Mouse (Mus musculus) layer of hippocampus, adult 9-11 months (tissue): ENCODE data around the gene Ksr1.

ENCODE experiments used
- DNase-seq: peaks from one replicate; pipeline ENCODE4 v3.0.0; 2022

Ksr1 gene

DNA sequence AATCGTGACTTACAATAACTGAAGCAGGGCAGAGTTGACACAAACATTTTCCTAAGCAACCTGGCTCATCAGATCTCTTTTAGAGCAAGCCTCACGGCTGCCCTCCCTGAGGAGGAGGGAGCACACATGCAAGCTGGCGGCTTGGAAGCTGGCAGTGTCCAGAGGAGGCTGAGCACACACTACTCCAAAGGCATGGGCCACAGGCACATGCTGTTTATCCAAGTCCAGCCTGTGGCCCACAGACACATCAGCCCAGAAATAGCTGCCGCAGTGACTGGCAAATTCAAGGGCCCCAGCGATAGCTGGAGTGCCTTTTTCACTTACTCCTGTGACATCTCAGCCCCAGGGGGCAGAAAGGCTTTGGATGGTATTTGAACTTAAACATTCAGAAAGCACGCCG is 82.6 kb downstream of the Ksr1 start:
- no peak for DNase-seq

DNA sequence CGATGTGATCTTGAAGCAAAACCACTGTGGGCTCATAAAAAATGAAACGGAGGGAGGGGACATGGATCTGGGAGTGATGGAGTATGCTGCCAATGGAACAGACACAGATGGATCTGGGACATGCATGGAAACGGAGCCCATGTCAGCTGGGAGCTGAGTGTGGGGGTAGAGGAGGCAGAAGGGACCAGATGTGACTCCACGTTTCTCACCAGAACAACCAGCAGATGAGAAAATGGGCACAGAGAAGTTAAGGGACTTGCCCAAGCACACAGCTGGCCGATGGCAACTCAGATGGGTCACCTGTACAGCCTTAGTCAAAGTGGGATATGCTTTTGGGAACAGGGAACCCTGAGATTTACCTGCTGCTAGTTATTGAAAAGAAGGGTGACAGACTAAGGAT is 83.3 kb downstream of the Ksr1 start:
- DNase-seq: peak; percentile 72

DNA sequence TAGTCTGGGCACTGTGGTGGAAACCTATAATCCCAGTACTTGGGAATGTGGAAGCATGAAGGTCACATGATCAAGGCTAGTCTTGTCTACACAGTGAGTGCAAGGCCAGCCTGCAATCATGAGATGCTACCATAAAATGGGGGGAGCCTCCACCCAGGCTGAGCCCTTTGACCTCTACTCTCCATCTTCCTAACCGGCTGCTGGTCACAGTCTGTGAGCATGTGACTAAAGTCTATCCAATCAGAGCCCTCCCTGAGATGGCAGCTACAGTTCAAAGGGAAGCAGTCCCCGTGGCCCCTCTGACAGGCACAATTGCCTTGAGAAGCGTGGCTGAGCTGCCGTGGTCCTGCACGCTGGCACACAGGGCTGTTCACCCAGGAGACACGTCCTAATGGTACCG is 84.4 kb downstream of the Ksr1 start:
- DNase-seq: no peak

DNA sequence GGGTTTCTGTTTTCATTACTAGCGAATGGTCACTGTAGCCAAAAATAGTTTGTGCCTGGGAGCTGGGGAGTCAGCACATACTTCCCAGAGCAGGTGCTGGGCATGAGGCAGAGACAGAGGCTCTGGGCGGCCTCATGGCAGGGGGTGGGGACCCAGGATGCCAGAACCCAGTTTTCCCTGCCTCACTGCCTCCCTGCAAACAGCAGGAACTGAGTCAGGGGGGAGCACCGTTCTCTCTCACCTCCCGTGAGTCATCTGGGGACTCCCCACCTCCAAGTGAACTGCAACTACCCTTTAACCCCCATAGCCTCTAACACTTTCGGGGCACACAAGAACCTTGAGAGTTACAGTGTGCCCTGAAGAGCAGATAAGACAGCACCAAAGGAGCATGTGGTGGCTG is 86.4 kb downstream of the Ksr1 start:
- DNase-seq: no peak

DNA sequence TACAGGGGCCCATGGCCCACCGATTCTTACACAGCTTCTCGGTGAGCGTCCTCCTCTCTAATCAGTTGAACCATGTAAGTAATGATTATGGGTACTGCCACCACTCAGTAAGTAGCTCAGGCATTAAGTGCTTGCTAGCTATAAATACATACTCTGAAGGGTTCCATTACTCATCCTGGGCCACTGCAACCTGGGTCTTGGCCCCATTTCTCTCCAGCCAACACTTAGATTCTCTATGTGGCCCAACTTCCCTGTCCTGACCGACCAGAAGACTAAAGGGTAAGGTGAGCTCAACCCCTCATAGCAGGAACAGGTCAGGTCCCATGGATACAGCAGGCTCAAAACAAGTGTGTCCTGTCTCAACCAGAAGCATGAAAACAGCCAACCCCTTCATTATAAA is 87.1 kb downstream of the Ksr1 start:
- no peak for DNase-seq

DNA sequence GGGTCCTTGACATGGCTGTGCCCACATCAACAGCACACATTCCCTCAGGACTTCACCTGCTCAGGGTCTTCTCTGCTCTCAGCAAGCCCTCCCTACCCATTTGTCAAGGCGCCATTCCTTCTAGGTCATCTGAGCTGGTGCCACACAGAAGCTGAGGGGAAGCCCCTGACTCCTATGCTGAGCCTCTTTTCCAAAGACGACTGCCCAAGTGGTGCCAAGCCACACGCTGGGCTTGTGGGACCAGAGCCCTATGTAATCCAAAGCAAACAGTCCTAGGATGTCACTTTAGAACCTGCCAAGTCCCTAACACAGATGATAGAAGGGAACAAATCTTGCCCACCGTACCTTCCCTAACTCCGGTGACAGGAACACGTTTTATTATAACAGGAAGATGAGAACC is 87.6 kb downstream of the Ksr1 start:
- DNase-seq: no peak

DNA sequence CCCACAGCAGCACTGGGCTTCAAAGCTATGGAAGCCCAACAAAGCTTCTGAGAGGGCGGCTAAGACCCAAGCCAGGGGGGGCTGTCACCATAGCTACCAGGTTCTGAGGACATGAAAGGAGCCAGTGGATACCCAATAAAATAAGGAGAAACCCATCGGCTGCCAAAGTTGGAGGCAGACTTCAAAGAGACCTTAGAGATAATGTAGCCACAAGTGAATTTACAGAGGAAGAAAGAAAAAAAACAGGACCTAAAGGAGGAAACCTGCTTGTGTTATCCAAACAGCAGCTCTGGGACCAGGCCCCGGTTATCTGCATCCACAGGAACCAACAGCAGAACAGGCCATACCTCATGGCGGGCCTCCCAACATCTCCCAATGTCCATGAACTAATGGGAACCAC is 88.4 kb downstream of the Ksr1 start:
- no peak for DNase-seq

DNA sequence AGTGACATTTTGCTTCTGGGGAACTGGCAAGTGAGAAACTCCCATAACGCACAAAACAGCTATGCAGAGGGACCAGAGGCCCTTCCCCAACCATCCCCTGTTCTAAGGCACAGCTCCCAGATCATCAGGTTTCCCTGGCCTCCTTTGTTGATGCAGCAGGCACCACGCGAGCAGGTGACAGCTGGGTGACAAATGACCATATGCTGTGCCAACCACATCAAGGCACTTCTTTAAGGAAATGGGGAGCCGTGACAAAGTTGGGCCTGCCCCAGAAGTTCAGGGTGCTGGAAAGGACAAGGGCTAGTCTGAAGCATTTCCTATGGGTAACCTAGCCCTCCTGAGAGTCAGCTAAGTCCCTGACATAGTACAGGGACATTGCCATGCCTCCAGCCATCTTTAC is 89.3 kb downstream of the Ksr1 start:
- no peak for DNase-seq

DNA sequence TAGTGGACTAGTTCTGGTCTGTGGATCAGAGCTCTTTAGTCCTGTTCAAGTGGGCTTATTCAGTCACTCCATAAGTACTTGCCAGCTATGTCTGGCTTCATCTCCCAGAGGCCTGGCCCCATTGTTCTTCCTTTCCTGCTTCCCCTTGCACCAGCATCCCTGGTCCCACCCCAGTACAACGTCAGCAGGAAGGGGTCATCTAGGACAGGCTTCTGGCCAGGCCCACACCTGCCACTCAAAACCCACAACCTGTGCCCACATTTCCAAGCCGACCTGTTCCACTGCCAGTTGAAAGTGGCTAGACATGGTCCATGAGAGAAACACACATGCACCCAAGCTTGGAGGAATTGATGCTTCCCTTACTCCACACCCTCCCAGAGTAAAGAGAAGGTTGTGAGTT is 90.2 kb downstream of the Ksr1 start:
- no peak for DNase-seq

DNA sequence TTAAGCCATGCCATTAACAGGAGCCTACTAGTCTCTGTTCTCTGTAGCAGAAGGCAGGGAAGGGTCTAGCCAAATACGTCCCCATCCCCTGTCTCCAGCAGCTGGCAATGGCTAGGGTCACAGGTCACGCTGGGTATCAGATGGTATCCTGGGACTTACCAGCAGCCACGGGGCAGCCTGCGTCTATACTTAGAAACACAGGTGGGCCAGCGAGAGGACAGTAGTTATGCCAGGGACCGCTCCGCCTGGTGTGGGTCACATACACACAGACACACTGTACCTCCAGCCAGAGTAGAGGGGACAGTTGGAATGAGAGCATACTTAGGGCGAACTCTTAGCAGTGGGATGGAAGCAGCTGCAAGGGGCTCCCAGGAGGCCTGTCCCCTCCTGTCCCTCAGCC is 91.0 kb downstream of the Ksr1 start:
- DNase-seq: no peak

DNA sequence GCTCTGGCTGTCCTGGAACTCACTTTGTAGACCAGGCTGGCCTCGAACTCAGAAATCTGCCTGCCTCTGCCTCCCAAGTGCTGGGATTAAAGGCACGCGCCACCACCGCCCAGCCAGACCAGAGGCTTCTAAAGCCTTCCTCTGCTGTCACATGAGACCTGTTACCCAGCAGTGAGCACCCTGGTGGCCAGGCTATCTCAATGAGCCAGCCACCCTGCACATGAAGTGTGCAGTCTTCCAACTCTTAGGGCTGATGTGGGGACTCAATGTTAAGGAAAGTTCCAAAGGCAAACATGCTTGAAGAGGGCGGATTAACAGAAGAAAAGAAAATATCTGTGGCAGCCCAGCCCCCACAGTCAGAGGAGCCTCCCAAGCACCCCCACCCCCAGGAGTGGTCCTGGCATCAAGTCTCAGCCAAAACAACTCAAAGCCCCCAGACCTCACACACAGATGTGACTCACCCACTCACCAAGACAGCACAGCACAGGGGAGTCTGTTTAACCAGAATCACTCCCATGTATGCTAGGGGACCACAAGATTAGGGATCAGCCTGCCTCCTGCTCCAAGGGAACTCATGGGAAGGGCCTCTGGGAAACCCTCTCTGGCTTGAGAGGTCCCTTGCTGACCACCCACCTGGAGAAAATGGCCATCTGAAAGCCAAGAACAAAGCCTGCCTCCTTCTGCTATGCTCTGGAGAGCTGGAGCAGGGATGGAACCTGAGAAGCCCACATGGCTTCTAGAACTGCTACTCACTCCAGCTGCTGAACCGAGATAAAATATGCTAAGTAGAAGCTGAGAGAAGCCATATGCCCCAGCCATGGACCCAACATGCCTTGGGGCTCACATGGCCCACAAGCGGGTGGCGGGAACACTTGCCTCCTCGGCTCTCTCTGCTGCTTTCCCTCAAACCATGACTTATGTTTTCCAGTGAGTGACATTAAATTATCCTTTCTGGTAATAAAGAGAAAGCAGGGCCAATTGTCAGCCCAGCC is 91.8 kb downstream of the Ksr1 start:
- no peak for DNase-seq

DNA sequence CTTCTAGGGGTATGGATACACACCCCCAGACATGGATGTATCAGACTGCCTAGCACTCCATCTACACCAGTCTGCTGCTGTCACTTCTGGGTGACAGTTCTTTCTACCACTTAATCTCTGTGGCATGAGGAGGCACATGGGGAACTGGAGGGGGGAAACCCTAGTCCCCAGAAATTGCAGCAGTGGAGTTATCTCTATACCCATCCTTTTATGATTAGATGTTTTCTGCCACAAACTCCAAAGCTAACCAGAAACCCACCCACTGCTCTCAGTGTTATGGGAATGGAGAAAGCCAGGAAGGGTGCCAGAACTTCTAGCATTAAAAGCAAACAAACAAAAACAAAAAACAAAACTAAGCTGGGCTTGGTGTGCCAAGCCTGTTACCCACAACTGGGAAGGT is 92.8 kb downstream of the Ksr1 start:
- no peak for DNase-seq

DNA sequence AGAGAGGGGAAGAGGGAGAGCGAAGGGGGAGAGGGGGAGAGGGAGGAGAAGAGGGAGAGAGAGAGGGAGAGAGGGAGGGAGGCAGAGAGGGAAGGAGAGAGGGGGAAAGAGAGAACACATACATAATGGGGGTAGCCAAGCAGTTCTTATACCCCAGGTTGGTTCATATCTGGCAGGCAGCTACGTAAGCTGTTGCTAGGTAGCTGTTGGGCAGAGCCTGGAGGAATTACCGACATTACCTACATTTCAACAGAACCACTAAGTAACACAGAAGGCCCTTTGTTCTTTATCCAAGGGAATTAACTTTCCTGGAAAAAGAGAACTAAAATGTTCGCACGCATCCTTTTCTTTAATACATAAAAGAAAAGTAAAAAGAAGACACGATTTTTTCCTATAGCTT is 93.4 kb downstream of the Ksr1 start:
- DNase-seq: no peak

DNA sequence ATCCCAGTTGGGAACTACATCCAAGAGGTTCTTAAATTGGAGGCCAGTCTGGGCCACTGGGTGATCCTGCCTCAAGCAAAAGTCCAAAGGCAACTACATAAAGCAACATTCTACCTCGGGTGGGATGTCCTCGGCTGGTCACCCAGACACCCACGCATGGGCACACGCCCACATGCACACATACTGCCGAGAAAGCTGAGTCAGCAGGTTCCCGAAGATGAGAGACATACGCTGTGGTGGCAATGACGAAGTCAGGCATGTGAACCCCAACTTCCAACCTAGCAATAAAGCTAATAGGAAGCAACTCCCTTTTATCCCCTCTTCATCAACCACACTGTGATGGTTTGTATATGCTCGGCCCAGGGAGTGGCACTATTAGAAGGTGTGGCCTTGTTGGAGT is 94.7 kb downstream of the Ksr1 start:
- DNase-seq: no peak

DNA sequence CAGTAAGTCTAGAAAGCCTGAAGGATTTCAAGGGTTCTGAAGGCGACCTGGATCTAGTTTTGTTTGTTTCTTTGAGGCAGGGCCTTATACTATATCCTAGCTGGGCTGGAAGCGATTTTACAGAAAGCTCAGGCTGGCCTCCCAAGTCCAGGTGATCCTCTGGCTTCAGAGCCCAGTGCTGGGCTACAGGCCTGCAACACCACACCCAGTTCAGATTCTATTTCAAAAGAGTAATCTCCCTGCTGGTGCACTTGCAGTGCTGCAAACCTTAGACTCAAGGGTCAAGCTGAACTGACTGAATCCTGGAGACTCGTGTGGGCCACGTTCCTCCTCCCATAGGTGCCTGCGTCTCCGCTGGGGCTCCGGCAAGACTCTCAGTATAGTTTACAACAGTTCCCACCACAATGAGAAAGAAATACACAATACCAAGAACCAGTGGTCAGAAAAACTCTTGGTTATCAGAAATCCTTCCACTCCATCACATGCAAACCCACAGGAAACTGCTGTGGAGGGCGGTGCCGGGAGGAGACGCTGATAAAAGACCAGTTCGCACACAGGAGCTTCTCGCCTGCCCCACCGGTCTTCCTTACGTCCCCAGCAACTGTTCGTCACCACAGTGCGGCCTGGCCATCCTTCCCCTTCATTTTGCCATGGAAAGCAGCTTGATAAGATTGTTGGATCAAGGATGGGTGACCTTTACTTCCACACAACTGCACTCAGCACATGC is 95.3 kb downstream of the Ksr1 start:
- no peak for DNase-seq

DNA sequence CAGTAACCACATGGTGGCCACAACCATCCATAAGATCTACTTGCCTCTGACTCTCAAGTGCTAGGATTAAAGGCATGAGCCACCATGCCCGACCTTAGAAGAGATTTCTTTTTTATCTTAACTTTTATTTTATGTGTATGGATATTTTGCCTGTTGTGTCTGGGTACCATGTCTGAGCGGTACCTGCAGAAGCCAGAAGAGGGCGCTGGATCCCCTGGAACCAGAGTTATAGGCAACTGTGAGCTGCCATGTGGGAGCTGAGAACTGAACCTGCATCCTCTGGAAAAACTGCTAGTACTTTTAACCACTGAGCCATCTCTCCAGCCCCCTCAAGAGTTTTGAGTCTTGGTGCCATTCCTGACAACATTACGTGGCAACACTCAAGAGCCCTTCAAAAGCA is 97.3 kb downstream of the Ksr1 start:
- DNase-seq: no peak

DNA sequence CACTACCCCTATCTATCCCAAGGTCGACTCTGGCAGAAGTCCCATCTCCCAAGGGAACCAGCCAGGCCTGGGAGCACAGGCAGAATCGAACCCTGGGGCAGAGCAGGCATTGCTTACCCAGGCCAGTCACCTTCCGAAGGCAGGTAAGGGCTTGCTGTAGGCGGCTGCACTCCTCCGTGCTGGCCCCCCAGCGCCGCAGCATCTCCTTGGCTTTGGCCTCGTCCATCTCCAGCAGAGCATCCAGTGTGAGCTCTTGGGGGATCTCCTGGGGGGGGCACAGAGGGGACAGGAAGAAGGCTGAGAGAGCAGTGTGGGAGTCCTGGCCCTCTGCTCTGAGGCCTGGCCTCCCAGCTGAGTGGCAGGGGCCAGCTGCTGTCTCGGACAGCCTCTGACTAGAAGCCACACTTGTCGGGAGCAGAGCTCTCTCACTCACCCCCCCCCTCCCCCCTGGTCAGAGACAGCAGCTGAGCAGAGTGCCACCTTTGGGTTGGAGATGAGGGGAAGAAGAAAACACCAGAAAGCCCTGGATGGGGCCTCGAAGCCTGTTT is 99.0 kb downstream of the Ksr1 start:
- DNase-seq: no peak

DNA sequence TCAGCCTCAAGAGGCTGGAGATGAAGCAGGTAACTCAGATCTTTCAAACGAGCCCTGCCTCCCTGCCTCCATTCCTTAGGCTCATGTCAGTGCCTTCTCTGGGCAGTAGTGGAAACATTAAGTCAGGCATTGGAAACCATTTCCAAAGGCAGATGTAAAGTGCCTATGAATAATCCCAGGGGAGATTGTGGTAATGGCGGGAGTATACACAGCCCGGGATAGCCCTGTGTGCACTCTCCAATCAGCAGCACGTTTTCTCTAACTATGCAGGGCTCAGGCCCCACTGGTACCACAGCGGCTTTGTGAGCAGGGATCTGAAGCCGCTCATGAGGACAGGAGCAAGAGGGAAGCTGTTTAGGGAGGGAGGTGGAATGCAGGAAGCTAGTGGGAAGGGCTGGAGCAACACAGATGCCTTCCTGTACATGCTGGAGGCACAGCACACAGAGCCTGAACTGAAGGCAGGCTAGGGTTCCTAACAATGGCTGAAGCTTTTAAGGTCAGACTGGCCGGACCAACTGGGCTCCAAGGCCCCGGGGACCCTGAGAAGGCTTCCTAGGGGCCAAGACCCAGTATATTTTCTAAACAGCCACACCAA is 99.5 kb downstream of the Ksr1 start:
- DNase-seq: no peak

DNA sequence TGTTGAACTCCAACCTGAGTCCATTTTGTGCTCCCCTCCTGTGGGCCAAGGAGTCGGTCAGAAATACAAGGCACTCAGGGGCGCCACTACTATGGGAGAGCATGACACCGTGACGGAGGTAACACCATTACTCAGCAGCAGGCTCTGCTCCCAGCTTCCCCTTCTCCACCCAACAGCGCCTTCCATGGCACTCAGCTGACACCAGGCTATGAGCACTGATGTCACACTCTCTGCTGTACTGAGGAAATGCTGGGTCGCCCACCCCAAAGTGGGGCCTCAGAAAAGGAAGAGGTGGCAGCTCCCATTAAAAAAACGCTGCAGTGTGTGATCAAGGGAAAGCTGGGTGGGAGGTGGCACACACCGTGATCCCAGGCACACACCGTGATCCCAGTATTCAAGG is 101.0 kb downstream of the Ksr1 start:
- DNase-seq: no peak

DNA sequence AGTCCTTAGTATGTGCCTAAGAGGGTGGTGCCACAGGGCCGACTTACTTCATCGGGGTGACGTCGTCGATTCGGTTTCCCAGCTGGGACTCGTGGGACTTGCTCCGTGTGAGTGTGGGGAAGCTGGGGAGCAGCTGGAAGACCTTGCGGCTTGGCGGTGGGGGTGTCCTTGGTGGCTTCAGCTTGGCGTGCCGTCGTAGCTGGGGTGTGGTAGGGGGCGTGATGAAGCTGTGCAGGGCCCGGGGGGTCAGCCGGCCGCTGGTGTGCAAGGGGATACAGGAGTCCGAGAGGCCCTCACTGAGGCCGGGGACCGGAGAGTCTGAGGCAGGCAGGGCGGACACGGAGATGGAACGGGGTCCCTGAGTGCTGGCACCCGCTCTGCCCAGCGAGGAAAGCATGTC is 101.4 kb downstream of the Ksr1 start:
- DNase-seq: no peak

DNA sequence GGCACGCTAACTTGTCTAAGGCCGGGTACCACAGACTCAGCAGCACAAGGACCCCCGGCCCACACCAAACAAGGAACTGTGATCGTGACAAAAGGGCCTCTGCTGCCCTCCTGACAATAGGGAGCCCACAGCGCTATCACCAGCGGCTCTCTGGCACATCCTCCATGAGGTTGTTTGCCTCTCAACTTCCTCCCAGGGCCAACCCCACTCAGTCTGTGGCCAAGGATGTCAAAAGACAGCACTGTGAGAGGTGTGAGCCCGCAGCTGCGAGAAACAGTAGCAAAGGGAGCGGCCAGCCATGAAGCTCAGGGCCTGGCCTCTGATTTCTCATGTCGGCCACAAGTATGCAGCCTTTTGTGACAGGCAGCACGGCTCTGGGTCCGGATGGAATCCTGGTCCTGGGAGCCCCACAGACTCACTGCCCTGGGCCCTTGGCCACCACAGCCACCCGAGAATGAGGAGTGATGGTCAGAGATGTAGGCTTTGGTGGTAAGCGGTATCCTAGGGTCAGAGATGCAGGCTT is 104.2 kb downstream of the Ksr1 start:
- no peak for DNase-seq

DNA sequence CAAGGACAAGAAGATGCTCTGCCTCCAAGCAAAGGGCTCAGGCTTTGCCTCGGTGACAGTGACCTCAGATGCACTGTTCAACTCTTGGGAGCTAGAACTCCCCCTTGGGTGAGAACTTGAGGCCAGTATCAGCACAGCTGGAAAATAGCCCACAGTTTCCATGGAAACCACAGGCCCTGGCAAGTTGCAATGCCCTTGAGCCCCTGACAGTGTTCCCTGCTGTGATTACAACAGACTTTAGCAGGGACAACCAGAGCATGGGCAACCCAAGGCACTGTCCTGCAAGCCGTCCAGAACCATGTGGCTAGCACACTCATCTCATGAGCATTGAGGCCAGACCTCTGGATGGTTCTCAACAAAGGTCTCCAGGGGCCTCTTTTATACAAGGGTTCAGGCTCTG is 106.7 kb downstream of the Ksr1 start:
- no peak for DNase-seq

DNA sequence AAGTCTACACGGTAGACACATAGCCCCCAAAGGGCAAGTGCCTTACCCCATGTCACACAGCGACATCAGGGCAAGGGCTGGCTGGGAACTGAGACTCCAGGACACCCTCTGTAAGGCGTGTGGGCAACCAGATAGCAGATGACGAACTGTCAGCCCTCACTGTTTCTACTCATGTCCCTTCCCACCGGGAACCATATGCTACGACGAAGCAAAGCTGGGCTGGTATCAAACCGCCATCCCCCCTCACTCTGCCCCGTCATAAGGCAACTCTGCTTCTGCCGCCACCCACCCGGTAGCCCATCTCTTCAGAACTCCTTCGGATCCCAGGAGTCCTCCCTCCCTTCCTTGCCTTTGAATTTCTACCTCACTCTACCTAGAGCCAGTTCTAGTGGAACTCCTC is 108.7 kb downstream of the Ksr1 start:
- DNase-seq: peak; percentile 47
